Mouse (Mus musculus) liver, embryonic 16.5 days (tissue): Measurements from ENCODE around the gene Col24a1. TPM values are rescaled to one million over a fixed set of nuclear protein-coding genes. Genes with fewer than 3 reads are reported as not detected.

Experiments used
- ATAC-seq: fragments of 200-750 bp; cut with Nextera tagmentation; 2 replicates; pipeline ENCODE4 v1.8.0; 2017; ENCODE audit warnings: low read depth, mild to moderate bottlenecking, moderate number of reproducible peaks, moderate library complexity
- H3K27ac ChIP-seq: fragments of 300-500 bp; sonication (generic); 2 replicates; pipeline ENCODE4 v1.5.1; 2014; ENCODE audit warnings: mild to moderate bottlenecking, low read length
- H3K27me3 ChIP-seq: fragments of 300-500 bp; sonication (generic); 2 replicates; pipeline ENCODE4 v1.6.1; 2014; ENCODE audit warnings: low read depth, low read length, mixed read lengths; ENCODE audit not compliant: control insufficient read depth, insufficient read depth
- H3K36me3 ChIP-seq: fragments of 300-500 bp; sonication (generic); 2 replicates; pipeline ENCODE4 v1.6.1; 2014; ENCODE audit warnings: mild to moderate bottlenecking; ENCODE audit not compliant: control insufficient read depth, insufficient read depth
- H3K4me1 ChIP-seq: fragments of 300-500 bp; sonication (generic); 2 replicates; pipeline ENCODE4 v1.6.1; 2014; ENCODE audit warnings: low read depth, low read length, mixed read lengths; ENCODE audit not compliant: control insufficient read depth
- H3K4me2 ChIP-seq: fragments of 300-500 bp; sonication (generic); 2 replicates; pipeline ENCODE4 v1.6.1; 2014; ENCODE audit warnings: low read depth, low read length, mixed read lengths
- H3K4me3 ChIP-seq: fragments of 300-500 bp; sonication (generic); 2 replicates; pipeline ENCODE4 v1.5.1; 2014; ENCODE audit warnings: low read depth, mild to moderate bottlenecking, low read length
- H3K9ac ChIP-seq: fragments of 300-500 bp; sonication (generic); 2 replicates; pipeline ENCODE4 v1.6.1; 2014; ENCODE audit warnings: low read depth, low read length
- H3K9me3 ChIP-seq: fragments of 300-500 bp; sonication (generic); replicated peaks from 2 replicates; pipeline ENCODE4 v1.6.1; 2016; ENCODE audit warnings: low read length; ENCODE audit not compliant: control insufficient read depth
- WGBS: fragments of 180-500 bp; shearing (Covaris S2); extraction: QIAGEN DNeasy Blood & Tissue Kit; methylation state at CpG from one replicate; pipeline ENCODE4 v1.1.7; 2014; ENCODE audit not compliant: insufficient replicate concordance; 5-methylcytosine and 5-hydroxymethylcytosine counted together
- polyA plus RNA-seq: library from polyadenylated mRNA; unstranded; fragments of >200 nt; fragmentation: Nextera tagmentation; extraction: Ambion mirVana; gene quantifications from 2 replicates; pipeline ENCODE4 v1.2.1, GENCODE M21; 2015

Col24a1 gene
- polyA plus RNA-seq, 1 experiment from 2014 or later: 0.65 TPM

- no peaks in the 10 kb centered on the region for H3K36me3 ChIP-seq
- H3K27me3 ChIP-seq: no peaks in the 10 kb centered on the region
- H3K4me2 ChIP-seq: no peak overlapping the region
- no peaks in the 10 kb centered on the region for H3K4me1 ChIP-seq
- ATAC-seq: no peak
- H3K9me3 ChIP-seq: no peaks in the 10 kb centered on the region
- no peak overlapping the region for H3K4me3 ChIP-seq
- WGBS: 44% methylated on average over 2 of the region's 2 CpGs
- no peak overlapping the region for H3K27ac ChIP-seq
- H3K9ac ChIP-seq: no peak overlapping the region
These were observed 44.9 kb downstream of the Col24a1 start for GRCm38 (mm10) chr3:145337161-145337560.

DNA sequence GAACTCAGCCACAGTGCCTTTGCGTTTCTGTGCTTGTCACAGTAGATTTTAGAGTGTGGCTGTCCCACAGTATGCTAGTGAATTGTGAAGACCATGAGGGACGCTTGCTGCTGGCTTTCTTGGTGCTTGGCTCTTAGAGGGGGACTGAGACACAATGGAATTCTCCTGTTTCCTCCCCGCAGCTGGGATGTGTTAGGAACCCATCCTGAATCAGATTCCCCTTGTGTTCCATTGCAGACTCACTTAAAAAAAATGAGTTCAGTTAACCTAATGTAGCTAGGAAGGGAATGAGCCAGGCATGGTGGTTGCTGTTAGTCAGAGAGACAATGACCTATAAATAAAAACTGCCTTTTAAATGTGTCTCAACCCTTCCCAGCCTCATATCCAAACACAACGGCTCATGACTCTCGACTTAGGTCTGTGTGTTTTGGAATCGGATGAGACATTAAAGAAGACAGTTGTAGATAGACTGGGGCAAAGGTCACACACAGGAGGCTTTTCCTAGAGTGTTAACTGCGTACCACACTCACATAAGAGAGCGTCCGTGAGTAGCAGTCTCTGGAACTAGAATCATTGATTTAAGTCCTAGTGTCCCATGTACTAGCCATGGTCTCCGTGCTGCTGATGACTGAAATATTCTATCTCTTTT, 47.7 kb downstream of the Col24a1 start:
- Histone ChIP-seq H3K27ac (no peak overlapping the region), H3K4me1 (no peaks in the 10 kb centered on the region), H3K27me3 (no peaks in the 10 kb centered on the region), H3K9ac (no peak overlapping the region), H3K36me3 (no peaks in the 10 kb centered on the region), H3K4me2 (no peak overlapping the region), H3K9me3 (no peaks in the 10 kb centered on the region), H3K4me3 (no peak overlapping the region)
- no peak for ATAC-seq
- 53% methylated on average over 10 of the region's 10 CpGs for WGBS

- H3K4me2 ChIP-seq: no peak overlapping the region
These were observed 56.4 kb downstream of the Col24a1 start for GRCm38 (mm10) chr3:145348690-145349089.

DNA sequence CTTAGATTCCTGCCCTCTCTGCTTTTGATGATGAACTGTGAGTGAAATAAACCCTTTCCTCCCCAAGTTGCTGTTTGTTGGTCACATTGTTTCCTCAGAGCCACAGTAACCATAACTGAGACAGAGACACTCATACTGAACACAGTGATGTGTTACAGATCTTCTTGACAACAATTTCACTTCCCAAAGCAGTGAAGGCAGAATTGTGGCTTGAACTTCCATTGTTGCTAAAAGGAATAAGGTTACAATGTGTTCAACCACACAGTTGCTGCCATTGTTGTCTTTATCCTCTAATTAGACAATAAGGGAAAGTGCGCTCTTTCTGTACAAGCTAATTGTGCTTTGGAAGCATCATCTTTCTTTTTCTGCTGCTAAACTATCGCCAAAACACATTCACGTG, 61.7 kb downstream of the Col24a1 start:
- H3K27ac ChIP-seq: no peak overlapping the region
- H3K27me3 ChIP-seq: no peaks in the 10 kb centered on the region
- H3K4me3 ChIP-seq: no peak overlapping the region
- no peaks in the 10 kb centered on the region for H3K36me3 ChIP-seq
- 80% methylated on average over 3 of the region's 3 CpGs for WGBS
- H3K9ac ChIP-seq: no peak overlapping the region
- no peak overlapping the region for H3K4me2 ChIP-seq
- no peaks in the 10 kb centered on the region for H3K9me3 ChIP-seq
- no peak for ATAC-seq
- no peaks in the 10 kb centered on the region for H3K4me1 ChIP-seq

More at GRCm38 (mm10) chr3:145348690-145349089, 56.4 kb downstream of the Col24a1 start:
- no peak for ATAC-seq
- WGBS: 63% methylated on average over 3 of the region's 3 CpGs
- H3K4me1 ChIP-seq: no peaks in the 10 kb centered on the region
- no peaks in the 10 kb centered on the region for H3K36me3 ChIP-seq
- no peaks in the 10 kb centered on the region for H3K27me3 ChIP-seq
- no peak overlapping the region for H3K4me3 ChIP-seq
- H3K27ac ChIP-seq: no peak overlapping the region
- H3K9me3 ChIP-seq: no peaks in the 10 kb centered on the region
- H3K9ac ChIP-seq: no peak overlapping the region

DNA sequence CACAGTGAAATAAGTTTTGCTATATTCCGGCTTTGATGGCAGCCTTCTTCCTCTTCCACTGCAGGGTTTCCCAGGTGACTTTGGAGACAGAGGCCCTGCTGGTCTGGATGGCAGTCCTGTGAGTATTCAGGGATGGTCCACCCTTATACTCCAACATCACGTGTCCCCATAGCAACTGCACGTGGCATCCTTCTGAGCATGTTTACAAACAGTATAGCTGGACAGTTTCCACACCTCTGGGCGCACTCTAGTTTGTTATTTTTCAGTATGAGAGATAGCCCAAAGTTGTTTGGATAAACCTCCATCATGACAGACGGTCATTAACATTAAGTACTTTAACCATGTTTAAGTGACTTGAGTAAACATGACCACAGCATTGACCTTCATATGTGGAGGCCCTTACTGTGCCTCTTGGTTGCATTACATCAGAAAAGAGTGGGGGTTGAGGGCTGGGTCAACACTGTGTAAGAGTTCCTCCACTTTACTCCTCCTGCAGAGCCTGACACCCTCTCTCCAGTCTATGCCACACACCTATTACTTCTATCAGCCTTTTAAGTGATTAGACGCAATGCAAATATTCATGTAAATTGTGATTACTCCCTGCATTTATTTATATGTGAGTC, 64.7 kb downstream of the Col24a1 start:
- no peak overlapping the region for H3K4me2 ChIP-seq
- no peaks in the 10 kb centered on the region for H3K36me3 ChIP-seq
- no peak overlapping the region for H3K4me3 ChIP-seq
- 57% methylated on average over 6 of the region's 6 CpGs for WGBS
- no peak overlapping the region for H3K9ac ChIP-seq
- H3K27ac ChIP-seq: no peak overlapping the region
- H3K9me3 ChIP-seq: no peaks in the 10 kb centered on the region
- H3K4me1 ChIP-seq: no peaks in the 10 kb centered on the region
- ATAC-seq: no peak
- no peaks in the 10 kb centered on the region for H3K27me3 ChIP-seq

DNA sequence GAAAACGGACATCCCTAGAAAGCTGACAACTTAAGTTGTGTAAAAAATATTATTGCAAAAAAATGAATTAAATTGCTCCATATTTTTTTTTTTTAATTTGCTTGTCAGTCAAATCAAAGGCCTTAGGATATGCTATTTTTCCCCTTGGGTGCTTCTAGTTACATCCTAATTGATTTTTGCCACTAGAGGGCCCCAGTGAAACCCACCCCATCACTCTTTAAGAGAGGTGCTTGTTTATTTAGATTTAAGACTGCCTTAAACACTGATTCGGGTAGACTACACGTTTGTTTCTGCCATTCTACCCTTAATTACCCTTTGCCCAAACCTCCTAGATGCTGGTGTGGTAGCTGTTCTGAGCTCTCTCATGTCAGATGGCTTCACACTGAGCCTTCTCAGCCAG, 73.0 kb downstream of the Col24a1 start:
- Histone ChIP-seq H3K4me2 (no peak overlapping the region), H3K36me3 (no peaks in the 10 kb centered on the region), H3K4me1 (no peaks in the 10 kb centered on the region), H3K9ac (no peak overlapping the region), H3K27me3 (no peaks in the 10 kb centered on the region), H3K9me3 (no peaks in the 10 kb centered on the region), H3K4me3 (no peak overlapping the region), H3K27ac (no peak overlapping the region)
- WGBS: 23% methylated on average over 3 of the region's 3 CpGs
- ATAC-seq: no peak

DNA sequence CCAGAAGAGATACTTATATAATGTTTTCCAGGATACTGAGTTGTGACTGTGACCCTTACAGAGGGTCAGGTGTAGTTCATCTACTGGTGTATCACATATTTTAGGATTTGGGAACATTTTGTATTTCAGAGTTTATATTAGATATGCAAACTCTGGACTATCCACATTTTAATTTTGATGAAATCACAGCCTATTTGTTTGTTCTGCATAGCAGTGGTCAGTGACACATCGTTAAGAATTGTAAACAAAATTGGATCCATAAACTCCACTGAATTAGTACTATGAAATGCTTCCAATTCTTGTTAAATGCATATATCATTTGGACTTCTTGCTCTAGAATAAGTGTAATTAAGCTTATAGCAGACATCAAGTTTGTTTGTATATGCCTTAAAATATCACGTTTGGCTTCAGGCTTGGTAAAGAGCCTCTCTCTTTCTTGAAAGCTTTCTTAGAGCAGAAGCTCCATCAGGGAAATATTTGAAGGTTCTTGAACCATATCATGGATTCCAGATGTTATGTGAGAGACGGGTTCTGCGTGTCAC, 75.0 kb downstream of the Col24a1 start:
- ATAC-seq: no peak
- WGBS: 59% methylated on average over 4 of the region's 4 CpGs

DNA sequence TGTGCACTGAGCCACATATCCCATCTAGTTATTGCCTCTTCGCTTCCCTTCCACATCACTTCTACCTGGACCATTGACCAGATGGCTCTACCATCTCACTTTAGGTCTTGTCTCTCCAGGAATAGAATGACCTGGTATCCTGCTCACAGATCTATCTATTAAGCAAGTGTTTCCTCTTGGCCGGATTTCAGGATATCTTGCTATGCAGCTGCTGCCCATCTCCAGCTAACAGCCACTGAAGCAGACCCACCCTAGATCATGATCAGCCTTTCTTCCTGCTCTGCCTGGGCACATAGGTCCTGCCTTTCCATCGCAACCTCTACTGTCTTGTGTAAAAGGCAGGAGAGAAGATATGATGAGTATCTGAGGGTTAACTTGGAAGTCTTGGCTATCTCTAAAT, 84.0 kb downstream of the Col24a1 start:
- ATAC-seq: no peak
- no peak overlapping the region for H3K9ac ChIP-seq
- H3K4me1 ChIP-seq: no peaks in the 10 kb centered on the region
- 58% methylated on average over 3 of the region's 3 CpGs for WGBS
- no peak overlapping the region for H3K27ac ChIP-seq
- H3K36me3 ChIP-seq: no peaks in the 10 kb centered on the region
- H3K27me3 ChIP-seq: no peaks in the 10 kb centered on the region
- H3K9me3 ChIP-seq: no peaks in the 10 kb centered on the region
- H3K4me2 ChIP-seq: no peak overlapping the region
- H3K4me3 ChIP-seq: no peak overlapping the region

More for the DNA sequence above, 75.0 kb downstream of the Col24a1 start:
- H3K4me1 ChIP-seq: no peaks in the 10 kb centered on the region
- H3K9ac ChIP-seq: no peak overlapping the region
- no peak overlapping the region for H3K27ac ChIP-seq
- no peak overlapping the region for H3K4me3 ChIP-seq
- no peaks in the 10 kb centered on the region for H3K9me3 ChIP-seq
- H3K4me2 ChIP-seq: no peak overlapping the region
- no peaks in the 10 kb centered on the region for H3K36me3 ChIP-seq
- H3K27me3 ChIP-seq: no peaks in the 10 kb centered on the region

GRCm38 (mm10) chr3:145383095-145383494, 90.8 kb downstream of the Col24a1 start:
- ATAC-seq: no peak
- Histone ChIP-seq H3K4me3 (no peak overlapping the region), H3K4me1 (no peaks in the 10 kb centered on the region), H3K4me2 (no peak overlapping the region), H3K36me3 (no peaks in the 10 kb centered on the region), H3K9ac (no peak overlapping the region), H3K27me3 (no peaks in the 10 kb centered on the region), H3K27ac (no peak overlapping the region), H3K9me3 (no peaks in the 10 kb centered on the region)
- WGBS: 53% methylated on average over 13 of the region's 13 CpGs
